25 mouse cellular contexts compared by ENCODE assay signal in the genomic region with DNA sequence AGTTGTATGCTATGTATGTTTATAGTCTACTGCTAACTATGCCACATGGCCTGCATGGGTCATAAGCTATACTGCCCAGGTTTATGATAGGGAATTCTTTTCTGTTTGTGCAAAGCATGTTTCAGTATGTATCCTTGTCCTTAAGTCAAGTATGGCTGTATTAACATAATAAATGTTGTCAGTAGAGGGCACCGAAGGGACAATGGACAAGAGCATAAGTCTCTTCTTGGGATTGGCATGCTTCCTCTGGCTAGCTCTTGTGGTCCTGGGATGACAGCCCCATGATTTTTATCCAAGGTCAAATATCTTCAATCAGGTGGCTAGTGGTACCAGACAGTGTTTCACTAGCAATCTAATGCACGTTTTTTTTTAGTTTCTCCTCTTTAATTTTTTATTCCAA.
DNase-seq lines count a peak whose midpoint lies in the region; ATAC-seq and TF ChIP-seq lines count a peak whose summit lies in the region.
"Had no signal": no experiment of that assay in that cellular context is flagged by ENCODE, and none has a peak within 500 bp of the region (broad histone marks: within the 10 kb centered on the region; RNA-seq: fewer than 3 reads in every experiment).

No protein-coding gene starts in this region.

- no peak for TF ChIP-seq CTCF in kidney, adult 2 months (conservative IDR thresholded peaks at IDR 0.05; ENCODE audit: insufficient read depth, insufficient read length, low read depth, low read length)
- TF ChIP-seq CTCF in midbrain, postnatal 0 days (IDR thresholded peaks at IDR 0.05) = peak; percentile 22; the same call in 1 of the 2 replicates

- ATAC-seq in midbrain, postnatal 0 days (ENCODE audit: low FRiP score) = no peak
- ATAC-seq in midbrain, embryonic 11.5 days (ENCODE audit: low FRiP score) = no peak
- ATAC-seq: forebrain, embryonic 14.5 days; midbrain, embryonic 13.5 days had no signal

- no peaks in the 10 kb centered on the region for H3K36me3 ChIP-seq in kidney, adult 2 months (ENCODE audit: control insufficient read depth, insufficient read depth, low read length)
- H3K36me3 ChIP-seq in midbrain, postnatal 0 days (ENCODE audit: insufficient read depth, low read length) = no peaks in the 10 kb centered on the region
- no peaks in the 10 kb centered on the region for H3K36me3 ChIP-seq in midbrain, embryonic 11.5 days (ENCODE audit: control insufficient read depth, insufficient read depth, low read length)
- H3K36me3 ChIP-seq: embryonic facial prominence, embryonic 15.5 days; heart, embryonic 15.5 days; midbrain, embryonic 13.5 days; neural tube, embryonic 13.5 days had no signal

- WGBS in kidney, adult 2 months = 78% methylated on average over 2 of the region's 2 CpGs
- WGBS in midbrain, postnatal 0 days = 88% methylated on average over 2 of the region's 2 CpGs
- 84% methylated on average over 2 of the region's 2 CpGs for WGBS in midbrain, embryonic 11.5 days

- TF ChIP-seq POLR2A in kidney, adult 2 months (IDR thresholded peaks at IDR 0.05; ENCODE audit: low read depth, low read length) = no peak

- no peak overlapping the region for H3K27ac ChIP-seq in kidney, adult 2 months (ENCODE audit: insufficient read depth, low read depth, low read length)
- H3K27ac ChIP-seq in midbrain, postnatal 0 days (ENCODE audit: low read depth, low read length) = no peak overlapping the region
- H3K27ac ChIP-seq in midbrain, embryonic 11.5 days (ENCODE audit: low read depth, low read length) = no peak overlapping the region
- H3K27ac ChIP-seq: embryonic facial prominence, embryonic 15.5 days; gastrocnemius, adult 2 months; heart, embryonic 15.5 days; hindbrain, embryonic 14.5 days; midbrain, embryonic 13.5 days; neural tube, embryonic 13.5 days had no signal

- no peaks in the 10 kb centered on the region for H3K27me3 ChIP-seq in kidney, adult 2 months (replicated peaks; ENCODE audit: control insufficient read depth, insufficient read depth, low read length)
- H3K27me3 ChIP-seq in midbrain, postnatal 0 days (ENCODE audit: insufficient read depth, low read length) = no peaks in the 10 kb centered on the region
- H3K27me3 ChIP-seq in midbrain, embryonic 11.5 days (ENCODE audit: control insufficient read depth, insufficient read depth, low read length) = no peaks in the 10 kb centered on the region
- H3K27me3 ChIP-seq: embryonic facial prominence, embryonic 15.5 days; heart, embryonic 15.5 days; midbrain, embryonic 13.5 days; neural tube, embryonic 13.5 days had no signal

- no peak overlapping the region for H3K4me2 ChIP-seq in midbrain, postnatal 0 days (ENCODE audit: low read depth, low read length, poor library complexity, severe bottlenecking)
- H3K4me2 ChIP-seq in midbrain, embryonic 11.5 days = no peak overlapping the region
- H3K4me2 ChIP-seq: embryonic facial prominence, embryonic 15.5 days; heart, embryonic 15.5 days; hindbrain, embryonic 14.5 days; midbrain, embryonic 13.5 days; neural tube, embryonic 13.5 days had no signal

- H3K4me3 ChIP-seq in kidney, adult 2 months (ENCODE audit: insufficient read depth, low read depth, low read length) = no peak overlapping the region
- no peak overlapping the region for H3K4me3 ChIP-seq in midbrain, postnatal 0 days (ENCODE audit: low read depth, low read length)
- no peak overlapping the region for H3K4me3 ChIP-seq in midbrain, embryonic 11.5 days (ENCODE audit: low read depth, low read length)
- H3K4me3 ChIP-seq: embryonic facial prominence, embryonic 15.5 days; gastrocnemius, adult 2 months; heart, embryonic 15.5 days; midbrain, embryonic 13.5 days; myocyte; neural tube, embryonic 13.5 days had no signal

- no peak overlapping the region for H3K9ac ChIP-seq in midbrain, postnatal 0 days (replicated peaks; ENCODE audit: low read length, poor library complexity, severe bottlenecking)
- H3K9ac ChIP-seq in midbrain, embryonic 11.5 days (ENCODE audit: low read length) = no peak overlapping the region
- H3K9ac ChIP-seq: embryonic facial prominence, embryonic 15.5 days; heart, embryonic 15.5 days; hindbrain, embryonic 14.5 days; midbrain, embryonic 13.5 days; neural tube, embryonic 13.5 days had no signal

- H3K9me3 ChIP-seq in midbrain, postnatal 0 days (ENCODE audit: low read length) = no peaks in the 10 kb centered on the region
- H3K9me3 ChIP-seq in midbrain, embryonic 11.5 days (ENCODE audit: control insufficient read depth, low read length) = no peaks in the 10 kb centered on the region
- H3K9me3 ChIP-seq: embryonic facial prominence, embryonic 15.5 days; heart, embryonic 15.5 days; midbrain, embryonic 13.5 days; neural tube, embryonic 13.5 days had no signal

- no peaks in the 10 kb centered on the region for H3K4me1 ChIP-seq in kidney, adult 2 months (ENCODE audit: control insufficient read depth, insufficient read depth, low read length)
- no peaks in the 10 kb centered on the region for H3K4me1 ChIP-seq in midbrain, postnatal 0 days (ENCODE audit: insufficient read depth, low read length)
- no peaks in the 10 kb centered on the region for H3K4me1 ChIP-seq in midbrain, embryonic 11.5 days (ENCODE audit: control insufficient read depth, insufficient read depth, low read length)
- H3K4me1 ChIP-seq: embryonic facial prominence, embryonic 15.5 days; heart, embryonic 15.5 days; midbrain, embryonic 13.5 days; neural tube, embryonic 13.5 days had no signal

- peak; percentile 1 for DNase-seq in kidney, adult 2 months
- DNase-seq in kidney, postnatal 14 days = no peak
- peak; percentile 16 for DNase-seq in midbrain, postnatal 0 days (ENCODE audit: low spot score)
- no peak for DNase-seq in midbrain, embryonic 11.5 days (ENCODE audit: low spot score, missing footprints)
- peak; percentile 33 for DNase-seq in embryo, embryonic 10.5 days (ENCODE audit: low spot score)
- no peak for DNase-seq in adrenal gland, adult 8-10 months
- DNase-seq in B cell, adult 2 months = no peak
- DNase-seq: adrenal gland, postnatal 36 days; cerebellum, adult 2 months; cerebellum, postnatal 36 days; gastrocnemius, adult 2 months; heart, postnatal 36 days; layer of hippocampus, postnatal 36 days; lung, postnatal 10 days; right cerebral cortex, adult 18-20 months; right cerebral cortex, postnatal 4 days; thymus, adult 18-20 months; thymus, postnatal 4 days had no signal

Comparison
In these comparisons a context has a peak if more than half of its experiments do, and no peak if none do; other contexts are left out.
1. DNase-seq: peak in kidney, adult 2 months (single experiment), midbrain, postnatal 0 days (single experiment) and embryo, embryonic 10.5 days (single experiment); none in kidney, postnatal 14 days (single experiment), midbrain, embryonic 11.5 days (single experiment), adrenal gland, adult 8-10 months (single experiment) and B cell, adult 2 months (0 of 2).